In the genomic region with DNA sequence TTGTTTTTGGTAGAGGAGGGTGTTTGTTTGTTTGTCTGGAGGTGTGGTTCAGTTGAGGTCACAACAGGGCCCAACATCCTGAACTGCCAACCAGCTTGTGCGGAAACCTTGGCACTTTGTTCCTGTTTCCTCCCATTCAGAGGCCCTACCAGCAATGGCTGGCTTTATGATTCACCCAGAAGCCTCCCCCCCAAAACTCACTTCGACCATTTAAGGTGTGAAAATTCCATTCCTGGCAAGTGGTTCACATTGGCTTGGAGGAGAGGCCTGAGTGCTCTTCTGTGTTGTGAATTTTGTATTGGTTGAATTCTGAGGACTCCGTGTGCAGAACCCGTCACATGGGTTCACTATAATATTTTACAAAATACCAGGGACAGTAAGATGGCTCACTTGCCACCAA, we compare ENCODE assay signal across 29 mouse cellular contexts.
"Had no signal": no experiment of that assay in that cellular context is flagged by ENCODE, and none has a peak within 500 bp of the region (broad histone marks: within the 10 kb centered on the region; RNA-seq: fewer than 3 reads in every experiment).

No protein-coding gene starts in this region.

- H3K4me3 ChIP-seq: heart, embryonic 10.5 days; heart, embryonic 13.5 days; heart, embryonic 15.5 days; hindbrain, embryonic 12.5 days; intestine, embryonic 15.5 days; kidney, embryonic 15.5 days; layer of hippocampus, adult 2 months; left cerebral cortex, adult 2 months; limb, embryonic 10.5 days; limb, embryonic 12.5 days; liver, embryonic 13.5 days; liver, embryonic 15.5 days had no signal

- H3K4me1 ChIP-seq: intestine, embryonic 15.5 days; liver, embryonic 13.5 days; liver, embryonic 15.5 days had no signal

- DNase-seq: gastrocnemius, postnatal 14 days; gastrocnemius, postnatal 36 days; heart, adult 18-20 months; heart, postnatal 14 days; heart, postnatal 36 days; kidney, adult 18-20 months; kidney, adult 9 months; kidney, postnatal 25 days; kidney, postnatal 4 days; liver; liver, embryonic 13.5 days; liver, postnatal 0 days had no signal

- ATAC-seq: hindbrain, embryonic 16.5 days; inflammation-experienced regulatory T-cells, adult 6 months; intestine, embryonic 15.5 days; intestine, postnatal 0 days; liver, postnatal 0 days had no signal

- H3K9ac ChIP-seq: heart, embryonic 13.5 days; heart, embryonic 15.5 days; hindbrain, embryonic 12.5 days; hindbrain, embryonic 14.5 days; intestine, embryonic 15.5 days; kidney, embryonic 15.5 days; limb, embryonic 12.5 days; liver, embryonic 13.5 days; liver, embryonic 15.5 days; liver, postnatal 0 days had no signal

- H3K27me3 ChIP-seq: heart, embryonic 13.5 days; heart, embryonic 15.5 days; hindbrain, embryonic 12.5 days; intestine, embryonic 15.5 days; kidney, embryonic 15.5 days; limb, embryonic 12.5 days; liver, embryonic 15.5 days had no signal

- H3K9me3 ChIP-seq: heart, embryonic 10.5 days; heart, embryonic 13.5 days; heart, embryonic 15.5 days; hindbrain, embryonic 12.5 days; intestine, embryonic 15.5 days; kidney, embryonic 15.5 days; limb, embryonic 10.5 days; limb, embryonic 12.5 days; liver, embryonic 13.5 days; liver, embryonic 15.5 days had no signal

- H3K36me3 ChIP-seq: heart, embryonic 10.5 days; heart, embryonic 13.5 days; heart, embryonic 15.5 days; hindbrain, embryonic 12.5 days; intestine, embryonic 15.5 days; kidney, embryonic 15.5 days; limb, embryonic 10.5 days; limb, embryonic 12.5 days; liver, embryonic 13.5 days; liver, embryonic 15.5 days had no signal

- H3K4me2 ChIP-seq: heart, embryonic 13.5 days; heart, embryonic 15.5 days; hindbrain, embryonic 12.5 days; hindbrain, embryonic 14.5 days; intestine, embryonic 15.5 days; kidney, embryonic 15.5 days; limb, embryonic 12.5 days; liver, embryonic 11.5 days; liver, embryonic 13.5 days; liver, embryonic 15.5 days had no signal

- H3K27ac ChIP-seq: heart, embryonic 10.5 days; heart, embryonic 13.5 days; heart, embryonic 15.5 days; hindbrain, embryonic 12.5 days; hindbrain, embryonic 14.5 days; intestine, embryonic 15.5 days; kidney, embryonic 15.5 days; kidney, postnatal 0 days; layer of hippocampus, adult 2 months; left cerebral cortex, adult 2 months; limb, embryonic 10.5 days; limb, embryonic 12.5 days; liver, embryonic 13.5 days; liver, embryonic 15.5 days had no signal
